Mouse (Mus musculus) B cell, adult (primary cell): ENCODE measurements around the gene Il11ra2. TPM values are rescaled to one million over a fixed set of nuclear protein-coding genes. Genes with fewer than 3 reads are reported as not detected.

ENCODE experiments used
- total RNA-seq: library from RNA; stranded (reverse); gene quantifications from 4 replicates; pipeline ENCODE4 v1.2.4, GENCODE M21; 2023; ENCODE audit not compliant: inconsistent age

Il11ra2 gene
- not detected in 4 replicates for total RNA-seq

DNA sequence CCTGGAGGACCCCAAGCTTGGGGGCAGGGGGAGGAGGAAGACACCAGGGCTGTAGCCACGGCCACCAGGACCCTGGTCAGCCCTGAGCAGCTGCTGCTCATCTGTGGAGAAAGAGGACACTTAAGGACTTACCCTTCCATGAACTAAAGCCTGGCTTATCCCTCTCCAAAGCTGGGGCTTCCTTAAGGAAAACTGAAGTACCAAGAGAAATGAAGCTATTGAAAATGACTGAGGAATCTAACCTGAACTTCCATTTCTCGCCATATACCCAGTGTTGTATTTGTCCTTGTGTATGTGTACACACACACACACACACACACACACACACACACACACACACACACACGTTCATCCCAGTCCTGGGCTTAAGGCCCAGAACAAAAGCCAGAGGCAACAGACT is at the start of gene Il11ra2:
Gene Il11ra2 (minus strand): TSS at position 101 of the 400 bp plus-strand sequence.

GRCm38 (mm10) chr4:42654951-42655350 is 6.7 kb downstream of the Il11ra2 start, which contains the start of gene Ccl27b:
TSS of gene Ccl27b (plus strand) at chr4:42655251.

GRCm38 (mm10) chr4:42629419-42629818 is 32.3 kb downstream of the Il11ra2 start, which contains the start of gene Gm2564:
TSS of gene Gm2564 (plus strand) at chr4:42629719.

GRCm38 (mm10) chr4:42611895-42612294 is 49.8 kb downstream of the Il11ra2 start, which contains the start of gene Gm10591:
TSS of gene Gm10591 (plus strand) at chr4:42612195.

Other genes starting within 250 kb of the Il11ra2 start
- gene Gm21586, start 222.5 kb downstream of the Il11ra2 start, total RNA-seq = not detected in 4 replicates
- not detected in 4 replicates for gene Gm2163, start 195.1 kb downstream of the Il11ra2 start, total RNA-seq
- not detected in 4 replicates for gene Fam205a2, start 133.7 kb downstream of the Il11ra2 start, total RNA-seq
- gene Gm10591, start 49.7 kb downstream of the Il11ra2 start, total RNA-seq = not detected in 4 replicates
- not detected in 4 replicates for gene Gm2564, start 32.2 kb downstream of the Il11ra2 start, total RNA-seq
- gene Ccl27b, start 6.6 kb downstream of the Il11ra2 start, total RNA-seq = not detected in 4 replicates
- gene 4930578G10Rik, start 73.7 kb upstream of the Il11ra2 start, total RNA-seq = not detected in 4 replicates
- not detected in 4 replicates for gene Ccl19, start 94.7 kb upstream of the Il11ra2 start, total RNA-seq
- gene Ccl21a, start 112.1 kb upstream of the Il11ra2 start, total RNA-seq = not detected in 4 replicates
- not detected in 4 replicates for gene Fam205a1, start 192.0 kb upstream of the Il11ra2 start, total RNA-seq
- not detected in 4 replicates for gene Gm12394, start 194.9 kb upstream of the Il11ra2 start, total RNA-seq
- not detected in 4 replicates for gene Fam205c, start 212.3 kb upstream of the Il11ra2 start, total RNA-seq